Mouse (Mus musculus) frontal cortex, adult (tissue): ENCODE measurements around the gene Stat2.

ENCODE experiments used
- ATAC-seq: cut with Nextera tagmentation; 2 replicates; pipeline ENCODE4 v1.9.2; 2017; ENCODE audit warnings: mild to moderate bottlenecking, moderate library complexity, mixed read lengths; ENCODE audit not compliant: low TSS enrichment

The Stat2 gene

GRCm38 (mm10) chr10:128270287-128270841, at the start of gene Stat2:
Gene Stat2 (plus strand): TSS chr10:128270559.
- ATAC-seq, result peak; percentile 100

DNA sequence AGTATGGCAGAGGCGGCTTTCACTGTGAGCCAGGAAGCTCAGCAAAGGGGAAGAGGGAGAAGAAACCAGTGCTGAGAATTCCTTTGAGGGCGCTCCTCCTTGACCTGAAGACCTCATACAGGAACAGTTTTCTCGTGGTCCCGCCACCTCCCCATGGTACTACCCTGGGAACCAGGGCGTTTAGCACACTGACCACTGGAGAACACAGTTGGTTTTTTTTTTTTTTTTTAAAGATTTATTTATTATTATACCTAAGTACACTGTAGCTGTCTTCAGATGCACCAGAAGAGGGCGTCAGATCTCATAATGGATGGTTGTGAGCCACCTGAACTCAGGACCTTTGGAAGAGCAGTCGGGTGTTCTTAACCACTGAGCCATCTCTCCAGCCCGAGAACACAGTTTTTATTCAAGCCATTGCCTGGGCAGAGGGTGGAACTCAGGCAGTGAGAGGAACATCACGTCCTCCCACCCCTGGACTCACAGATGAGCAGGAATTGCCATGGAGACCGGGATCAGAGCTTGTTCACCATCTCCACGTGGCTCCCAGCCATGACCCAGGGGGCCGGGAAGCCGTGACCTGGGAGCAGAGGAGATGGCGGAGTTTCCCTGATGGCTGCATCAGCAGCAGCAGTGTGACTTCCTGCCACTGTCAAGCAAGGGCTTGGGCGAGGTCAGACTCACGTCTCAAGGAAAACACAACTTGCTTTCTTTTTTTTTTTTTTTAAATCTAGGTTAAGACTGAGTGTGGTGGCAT, 48.6 kb upstream of the Stat2 start:
- no peak for ATAC-seq

GRCm38 (mm10) chr10:128225064-128225463, 45.3 kb upstream of the Stat2 start:
- no peak for ATAC-seq

DNA sequence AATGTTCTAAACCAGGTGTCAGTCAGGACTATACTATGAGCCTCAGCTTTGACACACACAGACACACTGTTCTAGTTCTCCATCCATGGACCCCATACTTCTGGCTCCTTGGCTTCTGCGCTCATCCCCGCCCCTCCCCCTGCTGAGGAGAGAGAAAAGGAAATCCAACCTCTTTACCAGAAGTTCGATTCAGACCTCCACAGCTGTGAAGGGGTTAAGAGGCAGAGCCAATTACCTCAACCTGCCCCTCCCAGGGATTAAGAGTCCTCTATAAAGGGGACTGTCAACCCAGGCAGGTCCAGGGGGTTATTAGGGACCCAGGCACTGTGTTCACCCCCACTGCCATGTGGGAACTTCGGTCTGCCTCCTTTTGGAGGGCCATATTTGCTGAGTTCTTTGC, 44.8 kb upstream of the Stat2 start, which contains the start of gene Mip:
Gene Mip (plus strand): TSS at position 301 of the 400 bp plus-strand sequence.
- no peak for ATAC-seq

- no peak for ATAC-seq
These were observed 42.8 kb upstream of the Stat2 start for GRCm38 (mm10) chr10:128227592-128227991.

- no peak for ATAC-seq
These were observed 42.4 kb upstream of the Stat2 start for GRCm38 (mm10) chr10:128228009-128228408.

- ATAC-seq, result no peak
These were observed 39.8 kb upstream of the Stat2 start for GRCm38 (mm10) chr10:128230582-128230981.

GRCm38 (mm10) chr10:128231146-128231545, 39.2 kb upstream of the Stat2 start:
- ATAC-seq, result no peak

DNA sequence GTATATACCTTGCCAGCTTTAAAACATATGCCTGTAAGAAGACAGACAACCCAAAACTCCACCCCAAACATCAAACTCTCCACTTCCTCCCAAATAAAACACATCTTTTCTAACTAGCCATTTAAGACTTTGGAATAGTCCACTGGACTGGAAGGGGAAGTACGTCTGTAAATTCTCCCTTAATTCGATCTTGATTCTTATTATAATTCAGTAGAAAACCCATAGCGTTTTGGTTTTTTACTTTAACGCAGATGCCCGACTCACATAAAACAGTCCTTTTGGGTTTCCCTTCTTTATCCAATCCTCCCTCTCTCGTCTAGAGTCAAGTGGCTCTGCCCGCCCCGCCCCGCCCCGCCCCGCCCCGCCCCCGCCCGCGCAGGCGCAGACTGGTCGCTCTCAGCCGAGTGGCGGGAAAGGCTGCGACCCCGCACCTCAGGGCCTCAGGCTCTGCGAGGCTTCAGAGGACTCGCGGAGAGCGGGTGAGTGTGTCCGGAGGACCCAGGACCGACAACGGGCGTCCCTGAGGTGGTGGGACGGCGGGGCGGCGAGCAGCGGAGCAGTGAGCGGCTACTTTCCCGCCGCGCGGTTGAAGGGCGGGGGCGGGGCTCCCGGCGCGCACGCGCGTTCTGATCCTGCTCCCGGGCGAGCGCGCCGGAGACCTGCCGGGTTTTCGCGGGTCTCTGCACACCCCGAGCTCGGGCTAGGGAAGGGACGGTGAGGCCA, 38.5 kb upstream of the Stat2 start, which contains the start of gene Timeless:
Gene Timeless (plus strand): TSS at position 369 of the 723 bp plus-strand sequence.
- peak; percentile 69 for ATAC-seq

DNA sequence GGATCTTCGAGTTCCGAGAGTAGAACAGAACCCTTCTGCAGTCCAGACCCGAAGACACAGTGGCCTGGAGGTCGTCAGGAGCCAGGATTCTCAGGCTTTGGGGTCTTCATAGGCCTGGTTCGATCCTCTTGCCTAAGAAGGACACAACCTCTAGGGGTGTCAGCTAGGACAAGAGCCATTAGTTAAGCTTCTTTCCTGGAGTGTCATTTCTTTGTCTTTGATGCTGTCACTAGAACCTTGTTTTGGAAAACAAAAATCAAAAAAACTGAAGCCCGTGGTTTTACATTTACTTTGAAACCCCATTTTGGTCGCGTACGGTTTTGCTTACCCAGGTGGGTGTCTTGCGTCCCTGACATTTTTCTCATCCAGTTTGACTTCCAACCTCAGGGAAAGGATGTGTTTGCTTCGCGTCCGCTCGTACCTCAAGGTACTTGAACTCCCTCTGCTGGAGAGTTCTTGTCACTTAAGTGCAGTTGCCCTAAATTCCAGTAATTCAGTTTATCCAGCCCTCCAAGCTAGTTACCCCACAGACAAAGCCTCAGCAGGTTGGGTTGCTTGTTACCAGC, 37.9 kb upstream of the Stat2 start:
- ATAC-seq, result peak; percentile 69

GRCm38 (mm10) chr10:128236321-128236720, 34.0 kb upstream of the Stat2 start:
- no peak for ATAC-seq

DNA sequence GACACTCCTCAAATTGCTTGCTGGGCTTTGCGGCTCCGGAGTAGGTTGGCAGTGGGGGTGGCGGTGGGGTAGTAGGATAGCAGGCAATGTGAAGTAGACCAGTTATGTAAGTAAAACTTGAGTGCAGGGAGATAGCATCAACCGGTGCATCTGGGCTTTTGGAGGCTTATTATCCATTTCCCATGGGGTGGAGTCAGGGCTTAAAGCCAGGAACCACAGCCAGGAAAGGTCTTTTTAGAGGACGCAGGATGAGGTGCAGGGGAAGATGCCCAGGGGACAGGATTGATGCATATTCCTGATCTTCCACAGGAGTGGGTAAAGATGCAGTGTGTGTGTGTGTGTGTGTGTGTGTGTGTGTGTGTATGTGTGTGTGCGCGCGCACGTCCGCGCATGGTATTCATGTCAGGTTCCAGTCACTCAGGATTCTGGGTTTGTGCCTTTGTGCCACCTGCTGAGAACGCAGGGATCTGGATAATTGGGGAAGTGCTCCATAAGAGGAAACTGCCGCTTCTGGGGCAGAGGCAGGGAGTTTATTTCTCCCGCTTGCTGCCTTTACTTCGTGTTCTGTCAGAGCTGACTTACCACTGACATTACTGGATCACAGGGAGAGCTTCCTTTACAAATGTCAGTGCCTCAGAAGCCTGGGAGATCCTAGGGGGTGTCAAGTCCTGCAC, 32.4 kb upstream of the Stat2 start:
- ATAC-seq, result peak; percentile 84

GRCm38 (mm10) chr10:128239140-128239539, 31.2 kb upstream of the Stat2 start:
- ATAC-seq, result no peak

DNA sequence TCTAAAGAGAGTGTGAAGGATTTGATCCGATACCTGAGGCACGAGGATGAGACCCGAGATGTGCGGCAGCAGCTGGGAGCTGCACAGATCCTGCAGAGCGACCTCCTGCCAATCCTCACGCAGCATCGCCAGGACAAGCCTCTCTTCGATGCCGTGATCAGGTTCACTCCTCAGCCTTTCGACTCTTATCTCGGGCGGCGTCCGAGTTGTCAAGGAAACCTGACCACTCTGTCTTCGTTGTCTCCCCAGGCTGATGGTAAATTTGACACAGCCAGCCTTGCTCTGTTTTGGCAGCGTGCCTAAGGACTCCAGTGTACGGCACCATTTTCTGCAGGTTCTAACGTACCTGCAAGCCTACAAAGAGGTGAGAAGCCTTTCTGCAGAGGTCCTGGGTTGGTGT, 30.2 kb upstream of the Stat2 start:
- no peak for ATAC-seq

DNA sequence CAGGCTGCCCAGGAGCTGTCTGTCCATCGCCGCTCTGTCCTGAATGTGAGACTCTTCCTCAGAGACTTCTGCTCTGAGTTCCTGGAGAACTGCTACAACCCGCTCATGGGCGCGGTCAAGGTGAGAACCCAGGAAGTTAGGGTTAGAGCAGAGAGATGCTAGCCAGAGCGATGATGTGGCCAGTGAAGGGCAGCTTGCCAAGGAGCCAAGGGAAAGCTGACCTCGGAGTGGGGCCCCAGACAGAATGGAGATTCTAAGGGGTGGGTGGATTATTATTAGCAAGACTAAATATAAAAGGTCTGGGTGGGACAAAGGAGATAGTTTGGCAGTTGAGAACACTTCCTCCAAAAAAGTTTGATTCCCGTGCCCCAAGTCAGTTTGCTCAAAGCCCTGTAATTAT, 27.1 kb upstream of the Stat2 start:
- ATAC-seq, result no peak

- no peak for ATAC-seq
These were observed 26.2 kb upstream of the Stat2 start for GRCm38 (mm10) chr10:128244121-128244520.

DNA sequence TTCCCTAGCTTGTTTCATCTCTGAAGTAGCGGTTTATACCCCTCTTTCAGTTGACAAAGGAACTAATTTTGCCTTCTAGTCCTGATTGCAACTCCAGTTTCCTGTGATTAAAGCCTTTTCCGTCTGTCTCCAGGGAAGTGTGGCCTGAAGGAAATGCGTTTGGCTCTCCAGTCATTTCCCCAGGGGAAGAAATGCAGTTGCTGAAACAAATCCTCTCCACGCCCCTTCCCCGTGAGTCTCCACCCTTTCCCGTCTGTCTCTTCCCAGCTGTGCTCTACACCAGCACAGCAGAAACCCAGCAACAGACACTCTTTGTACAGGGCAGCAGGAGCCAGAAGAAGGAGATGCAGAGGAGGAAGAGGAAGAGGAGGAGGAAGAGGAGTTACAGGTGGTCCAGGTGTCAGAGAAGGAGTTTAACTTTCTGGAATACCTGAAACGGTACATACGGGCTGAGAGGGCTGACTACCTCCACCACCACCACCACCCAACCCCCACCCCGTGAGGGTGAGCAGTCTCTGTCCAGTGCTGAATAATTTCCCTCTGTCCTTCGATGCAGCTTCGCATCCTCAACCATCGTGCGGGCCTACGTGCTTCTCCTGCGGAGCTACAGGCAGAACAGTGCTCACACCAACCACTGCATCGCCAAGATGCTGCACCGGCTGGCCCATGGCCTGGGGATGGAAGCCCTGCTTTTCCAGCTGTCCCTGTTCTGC, 23.2 kb upstream of the Stat2 start:
- no peak for ATAC-seq

GRCm38 (mm10) chr10:128250565-128250964, 19.8 kb upstream of the Stat2 start:
- no peak for ATAC-seq

DNA sequence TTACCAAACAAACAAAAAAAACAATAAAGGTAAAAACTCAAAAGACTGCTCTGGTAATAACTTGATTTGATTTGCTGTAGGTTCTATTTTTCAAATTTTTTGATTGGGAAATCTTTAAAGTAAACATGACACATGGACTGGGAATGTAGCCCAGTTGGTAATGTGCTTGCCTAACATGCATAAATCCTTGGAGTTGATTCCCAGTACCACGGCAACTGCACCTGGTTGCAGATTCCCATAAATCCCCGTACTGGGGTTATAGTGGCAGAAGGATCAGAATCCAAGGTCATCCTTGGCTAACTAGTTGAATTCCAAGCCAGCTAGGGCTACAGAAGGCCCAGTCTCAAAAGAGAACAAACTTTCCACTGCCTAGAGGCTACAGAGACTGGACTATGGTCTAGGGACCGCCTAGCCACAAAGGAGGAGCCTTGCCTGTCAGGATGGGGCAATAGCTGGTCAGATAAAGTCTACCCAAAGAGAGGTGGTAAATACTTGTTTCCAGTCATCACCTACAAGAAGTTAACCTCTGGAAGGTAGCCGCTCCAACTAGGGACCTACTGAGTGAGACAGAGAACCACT, 16.6 kb upstream of the Stat2 start, which contains the start of gene Apon:
Gene Apon (plus strand): TSS at position 420 of the 579 bp plus-strand sequence.
- ATAC-seq, result no peak

DNA sequence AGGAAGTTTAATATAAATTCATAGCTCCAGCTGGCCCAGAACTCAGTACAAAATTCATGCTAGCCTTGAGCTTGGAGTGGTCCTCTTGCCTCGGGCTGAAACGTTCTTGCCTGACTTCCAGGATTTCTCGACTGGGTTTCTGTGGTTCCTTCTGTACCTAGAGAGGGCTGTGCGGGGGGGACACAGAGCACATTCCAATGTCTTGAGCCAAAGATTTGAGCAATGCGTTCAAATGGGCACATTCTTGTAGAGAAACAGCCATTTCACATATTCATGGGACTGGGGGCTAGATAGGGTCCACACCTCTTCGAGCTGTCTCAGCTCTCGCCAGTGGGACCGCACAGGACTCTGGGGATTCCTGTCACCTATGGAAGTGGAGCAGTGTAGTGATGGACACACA, 14.4 kb upstream of the Stat2 start:
- ATAC-seq, result no peak

DNA sequence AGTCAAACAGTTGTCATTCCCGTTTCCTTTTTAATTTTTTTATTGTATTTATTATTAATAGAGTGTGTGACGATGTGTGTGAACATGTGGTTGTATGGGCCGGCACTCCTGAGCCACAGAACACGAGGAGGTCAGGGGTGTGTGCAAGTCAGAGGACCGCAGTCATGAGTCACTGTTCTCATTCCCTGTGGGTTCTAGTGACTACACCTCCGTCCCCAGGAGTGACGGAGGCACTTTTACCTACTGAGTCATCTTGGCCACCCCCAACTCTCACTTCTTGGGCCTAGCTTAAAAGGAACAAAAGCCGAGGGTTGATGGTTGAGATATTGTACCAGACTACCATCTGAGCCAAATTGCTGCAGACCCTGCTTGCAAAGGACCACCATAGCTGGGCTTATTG, 14.0 kb upstream of the Stat2 start:
- ATAC-seq, result no peak
